Mouse (Mus musculus) thymus, adult 2 months (tissue): ENCODE results near the gene Insl5. TPM values are rescaled to one million over a fixed set of nuclear protein-coding genes. Genes with fewer than 3 reads are reported as not detected.
A peak's percentile ranks its signal among the peaks of the same experiment; 100 is the strongest.

Source experiments
- DNase-seq: peaks from one replicate; pipeline ENCODE4 v3.0.0; 2021
- H3K27ac ChIP-seq: fragments of 200-500 bp; 2 replicates; pipeline ENCODE4 v1.5.1; 2012; ENCODE audit warnings: low read length, control low read depth; ENCODE audit not compliant: control insufficient read depth, insufficient read depth
- H3K27me3 ChIP-seq: fragments of 200-500 bp; 2 replicates; pipeline ENCODE4 v1.6.1; 2012; ENCODE audit warnings: mild to moderate bottlenecking, low read length, moderate library complexity, mixed read lengths; ENCODE audit not compliant: control insufficient read depth, insufficient read depth
- H3K36me3 ChIP-seq: fragments of 200-500 bp; 2 replicates; pipeline ENCODE4 v1.6.1; 2012; ENCODE audit warnings: mild to moderate bottlenecking, low read length, moderate library complexity; ENCODE audit not compliant: control insufficient read depth, insufficient read depth
- H3K4me1 ChIP-seq: fragments of 200-500 bp; replicated peaks from 2 replicates; pipeline ENCODE4 v1.6.1; 2012; ENCODE audit warnings: low read length; ENCODE audit not compliant: control insufficient read depth, insufficient read depth
- H3K4me3 ChIP-seq: fragments of 200-500 bp; 2 replicates; pipeline ENCODE4 v1.5.1; 2012; ENCODE audit warnings: mild to moderate bottlenecking, low read length, control low read depth, moderate library complexity; ENCODE audit not compliant: control insufficient read depth, insufficient read depth
- CTCF ChIP-seq: fragments of 200-500 bp; IDR thresholded peaks from 2 replicates; pipeline ENCODE4 v1.5.1; 2012; ENCODE audit warnings: mild to moderate bottlenecking, control low read depth, low read length, moderate library complexity, borderline replicate concordance; ENCODE audit not compliant: control insufficient read depth, poor library complexity, insufficient read depth; ENCODE audit errors: extremely low read depth
- POLR2A ChIP-seq: fragments of 200-500 bp; IDR thresholded peaks from 2 replicates; pipeline ENCODE4 v1.6.1; 2012; ENCODE audit warnings: mild to moderate bottlenecking, low read length, control low read depth, moderate library complexity; ENCODE audit not compliant: control insufficient read depth, poor library complexity, insufficient read depth; ENCODE audit errors: extremely low read depth
- WGBS: fragments of 180-500 bp; shearing (Covaris S2); methylation state at CpG from one replicate; pipeline ENCODE4 v1.1.7; 2018; 5-methylcytosine and 5-hydroxymethylcytosine counted together
- polyA plus RNA-seq: library from polyadenylated mRNA; depleted of rRNA; stranded (reverse); fragments of >200 nt; gene quantifications from 2 replicates; pipeline ENCODE4 v1.2.3, GENCODE M21; 2012

The Insl5 gene
- polyA plus RNA-seq, 1 experiment = 19.4 TPM

GRCm38 (mm10) chr4:102990595-102991340 lies 35.9 kb downstream of the Insl5 start:
- Histone ChIP-seq H3K36me3 (no peaks in the 10 kb centered on the region), H3K4me3 (no peak overlapping the region), H3K4me1 (peaks cover 36% of the 10 kb centered on the region), H3K27me3 (no peaks in the 10 kb centered on the region), H3K27ac (peak overlapping the region; percentile 100)
- peak; percentile 79 for DNase-seq
- WGBS = 5% methylated on average over 11 of the region's 11 CpGs
- TF ChIP-seq POLR2A = no peak
- TF ChIP-seq CTCF = no peak

- 42% methylated on average over 4 of the region's 4 CpGs for WGBS
- peak; percentile 47 for DNase-seq
- H3K4me3 ChIP-seq = no peak overlapping the region
- H3K4me1 ChIP-seq = peaks cover 31% of the 10 kb centered on the region
- H3K27ac ChIP-seq = peak overlapping the region; percentile 100
- H3K27me3 ChIP-seq = no peaks in the 10 kb centered on the region
- no peaks in the 10 kb centered on the region for H3K36me3 ChIP-seq
- TF ChIP-seq CTCF = no peak
- no peak for TF ChIP-seq POLR2A
Observed at GRCm38 (mm10) chr4:102990016-102990415, 36.6 kb downstream of the Insl5 start.

GRCm38 (mm10) chr4:102989391-102989790 lies 37.3 kb downstream of the Insl5 start:
- no peak for TF ChIP-seq CTCF
- no peak for TF ChIP-seq POLR2A
- Histone ChIP-seq H3K4me3 (no peak overlapping the region), H3K27me3 (no peaks in the 10 kb centered on the region), H3K4me1 (peaks cover 29% of the 10 kb centered on the region), H3K27ac (peak overlapping the region; percentile 100), H3K36me3 (no peaks in the 10 kb centered on the region)
- DNase-seq = peak; percentile 51
- 9% methylated on average over 5 of the region's 5 CpGs for WGBS

DNA sequence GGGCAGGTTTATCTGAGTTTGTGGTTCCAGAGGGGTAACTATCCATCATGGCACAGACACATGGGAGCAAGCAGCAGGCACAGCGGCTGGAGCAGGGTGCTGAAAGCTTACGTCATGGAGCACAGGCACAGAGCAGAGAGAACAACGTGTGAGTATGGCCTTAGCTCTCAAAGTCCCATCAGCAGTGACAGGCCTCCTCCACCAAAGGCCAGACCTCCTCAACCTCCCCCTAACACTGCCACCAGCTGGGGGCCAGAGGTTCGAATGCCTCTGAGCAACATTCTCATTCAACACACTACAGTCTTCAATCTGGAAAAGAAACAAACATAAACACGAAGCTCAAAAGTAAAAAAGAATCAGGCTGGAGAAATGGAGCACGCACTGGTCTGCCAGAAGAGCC lies 38.1 kb downstream of the Insl5 start:
- 63% methylated on average over 6 of the region's 6 CpGs for WGBS
- H3K27me3 ChIP-seq = no peaks in the 10 kb centered on the region
- peak overlapping the region; percentile 100 for H3K27ac ChIP-seq
- TF ChIP-seq CTCF (no peak), POLR2A (no peak)
- no peaks in the 10 kb centered on the region for H3K36me3 ChIP-seq
- peaks cover 31% of the 10 kb centered on the region for H3K4me1 ChIP-seq
- H3K4me3 ChIP-seq = peak overlapping the region; percentile 7
- peak; percentile 56 for DNase-seq

DNA sequence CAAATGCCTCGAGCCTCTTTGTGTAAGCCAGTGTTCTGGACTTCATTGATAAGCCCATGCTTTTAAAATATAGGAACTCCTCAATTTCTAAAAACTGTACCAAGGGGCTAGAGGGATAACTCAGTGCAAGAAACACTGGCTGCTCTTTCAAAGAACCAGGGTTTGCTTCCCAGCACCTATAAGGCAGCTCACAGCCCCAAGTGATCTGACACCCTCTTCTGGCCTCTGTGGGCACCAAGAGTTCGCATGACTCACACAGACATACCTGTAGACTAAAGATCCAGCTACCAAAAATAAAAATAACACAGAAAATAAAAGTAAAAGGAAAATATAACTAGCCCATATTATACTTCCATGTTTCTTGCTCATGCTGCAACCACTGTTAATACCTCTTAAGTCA lies 38.9 kb downstream of the Insl5 start:
- DNase-seq = peak; percentile 51
- no peaks in the 10 kb centered on the region for H3K36me3 ChIP-seq
- H3K4me3 ChIP-seq = no peak overlapping the region
- peaks cover 24% of the 10 kb centered on the region for H3K4me1 ChIP-seq
- WGBS = 68% methylated on average over 2 of the region's 2 CpGs
- no peak for TF ChIP-seq CTCF
- no peak for TF ChIP-seq POLR2A
- peak overlapping the region; percentile 100 for H3K27ac ChIP-seq
- no peaks in the 10 kb centered on the region for H3K27me3 ChIP-seq

DNA sequence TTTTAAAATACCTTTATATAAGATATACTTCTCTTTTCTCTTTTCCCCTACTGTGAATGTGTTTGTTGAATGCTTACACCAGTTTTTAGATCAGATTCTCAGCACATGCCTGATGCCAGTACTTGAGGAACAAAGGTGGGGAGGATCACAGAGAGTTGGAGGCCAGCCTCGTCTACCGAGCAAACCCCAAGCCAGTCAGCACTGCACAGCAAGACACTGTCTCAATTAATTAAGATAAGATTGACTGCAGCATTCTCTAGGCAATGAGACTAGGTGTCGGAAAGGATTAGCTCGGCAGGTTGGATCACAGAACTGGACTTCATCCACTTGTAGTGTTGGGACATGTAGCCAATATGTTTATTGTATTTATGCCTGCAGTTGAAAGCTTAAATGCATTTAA lies 39.3 kb downstream of the Insl5 start:
- peak overlapping the region; percentile 74 for H3K27ac ChIP-seq
- TF ChIP-seq POLR2A = no peak
- no peak for TF ChIP-seq CTCF
- H3K27me3 ChIP-seq = no peaks in the 10 kb centered on the region
- no peak overlapping the region for H3K4me3 ChIP-seq
- no peak for DNase-seq
- H3K36me3 ChIP-seq = no peaks in the 10 kb centered on the region
- WGBS = 74% methylated on average over 4 of the region's 4 CpGs
- H3K4me1 ChIP-seq = peaks cover 25% of the 10 kb centered on the region
